Mouse (Mus musculus) heart, postnatal 0 days (tissue): ENCODE results near the gene Tex2. TPM values are rescaled to one million over a fixed set of nuclear protein-coding genes. Genes with fewer than 3 reads are reported as not detected.

ENCODE experiments used
- ATAC-seq: fragments of 200-750 bp; cut with Nextera tagmentation; 2 replicates; pipeline ENCODE4 v1.8.0; 2017; ENCODE audit warnings: low read depth, moderate number of reproducible peaks, moderate library complexity; ENCODE audit not compliant: insufficient read depth
- DNase-seq: peaks from one replicate; pipeline ENCODE4 v3.0.0-alpha.2; 2016; ENCODE audit warnings: low spot score
- H3K27ac ChIP-seq: fragments of 300-500 bp; sonication (generic); 2 replicates; pipeline ENCODE4 v1.5.1; 2014; ENCODE audit warnings: low read depth, mild to moderate bottlenecking
- H3K27me3 ChIP-seq: fragments of 300-500 bp; sonication (generic); 2 replicates; pipeline ENCODE4 v1.6.1; 2014; ENCODE audit warnings: low read length, mixed read lengths; ENCODE audit not compliant: control insufficient read depth, insufficient read depth
- H3K36me3 ChIP-seq: fragments of 300-500 bp; sonication (generic); replicated peaks from 2 replicates; pipeline ENCODE4 v1.6.1; 2014; ENCODE audit warnings: low read length, mixed read lengths; ENCODE audit not compliant: control insufficient read depth, insufficient read depth
- H3K4me1 ChIP-seq: fragments of 300-500 bp; sonication (generic); 2 replicates; pipeline ENCODE4 v1.6.1; 2014; ENCODE audit warnings: antibody characterized with exemption; ENCODE audit not compliant: control insufficient read depth, insufficient read depth
- H3K4me2 ChIP-seq: fragments of 300-500 bp; sonication (generic); 2 replicates; pipeline ENCODE4 v1.6.1; 2014; ENCODE audit warnings: low read depth, mild to moderate bottlenecking, low read length, moderate library complexity
- H3K4me3 ChIP-seq: fragments of 300-500 bp; sonication (generic); 2 replicates; pipeline ENCODE4 v1.5.1; 2014; ENCODE audit warnings: low read depth, low read length
- H3K9ac ChIP-seq: fragments of 300-500 bp; sonication (generic); replicated peaks from 2 replicates; pipeline ENCODE4 v1.6.1; 2014; ENCODE audit warnings: low read depth, low read length, mixed read lengths
- H3K9me3 ChIP-seq: fragments of 300-500 bp; sonication (generic); replicated peaks from 2 replicates; pipeline ENCODE4 v1.6.1; 2016; ENCODE audit warnings: low read length; ENCODE audit not compliant: control insufficient read depth
- CTCF ChIP-seq: IDR thresholded peaks from 2 replicates; pipeline ENCODE4 v1.5.1; 2016; ENCODE audit warnings: antibody characterized with exemption, control low read depth, low read depth
- EP300 ChIP-seq: IDR thresholded peaks from 2 replicates; pipeline ENCODE4 v1.6.1; 2016; ENCODE audit warnings: antibody characterized with exemption, low read depth
- WGBS: fragments of 180-500 bp; shearing (Covaris S2); extraction: QIAGEN DNeasy Blood & Tissue Kit; methylation state at CpG from one replicate; pipeline ENCODE4 v1.1.7; 2014; 5-methylcytosine and 5-hydroxymethylcytosine counted together
- polyA plus RNA-seq: library from polyadenylated mRNA; unstranded; fragments of >200 nt; fragmentation: Nextera tagmentation; extraction: Ambion mirVana; gene quantifications from 2 replicates; pipeline ENCODE4 v1.2.1, GENCODE M21; 2015
- total RNA-seq: library from RNA; depleted of rRNA; stranded (reverse); fragments of >200 nt; gene quantifications from 2 replicates; pipeline ENCODE4 v1.2.3, GENCODE M21; 2014; ENCODE audit warnings: low replicate concordance

Tex2 gene
- total and polyA plus RNA-seq, 2 experiments from 2014 or later: 14.0 to 37.4 TPM

DNA sequence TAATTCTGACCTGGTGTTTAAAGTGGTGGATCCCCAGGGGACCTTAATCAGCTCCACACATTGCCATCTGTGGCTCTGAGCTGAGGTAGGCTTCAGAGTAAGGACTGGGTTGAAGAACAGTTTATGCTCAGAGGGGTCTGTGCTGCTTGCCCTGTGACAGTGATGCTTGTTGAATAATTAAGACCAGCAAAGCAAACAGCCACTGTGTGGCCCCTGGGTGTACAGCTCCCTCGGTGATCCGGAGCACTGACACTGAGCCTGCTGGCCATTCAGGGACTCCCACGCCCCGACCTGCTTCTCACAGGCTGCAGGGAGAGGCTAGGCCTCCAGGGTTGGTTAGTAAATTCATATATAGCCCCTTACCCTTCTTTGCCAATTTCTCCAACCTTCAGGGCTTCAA, 93.7 kb downstream of the Tex2 start:
- Histone ChIP-seq H3K9ac (no peak overlapping the region), H3K9me3 (no peaks in the 10 kb centered on the region), H3K4me2 (no peak overlapping the region), H3K36me3 (peaks cover 10% of the 10 kb centered on the region; the same call in 1 of the 2 replicates), H3K4me3 (no peak overlapping the region), H3K4me1 (peaks cover 5% of the 10 kb centered on the region; the same call in 1 of the 2 replicates), H3K27me3 (no peaks in the 10 kb centered on the region), H3K27ac (no peak overlapping the region)
- 81% methylated on average over 4 of the region's 4 CpGs for WGBS
- ATAC-seq: no peak
- no peak for TF ChIP-seq EP300
- TF ChIP-seq CTCF: no peak
- no peak for DNase-seq

DNA sequence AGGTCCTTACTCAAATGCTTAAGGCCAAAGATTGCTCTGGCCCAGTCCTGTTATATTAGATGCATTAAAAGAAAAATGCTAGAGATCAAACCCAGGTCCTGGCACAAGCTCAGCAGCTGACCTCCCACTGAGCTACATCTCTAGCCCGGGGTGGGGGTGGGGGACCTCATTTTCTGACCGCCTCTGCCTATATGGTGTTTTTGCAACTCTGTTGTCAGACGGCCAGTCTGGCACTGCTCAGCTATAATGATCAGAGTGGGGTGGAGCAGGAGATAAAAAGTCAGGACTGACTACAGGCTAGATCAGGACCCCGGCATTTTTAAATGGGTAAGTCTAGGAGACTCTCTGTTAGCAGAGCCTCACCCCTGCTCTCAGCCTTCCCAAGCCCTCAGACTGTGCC, 94.8 kb downstream of the Tex2 start:
- Histone ChIP-seq H3K4me1 (peaks cover 5% of the 10 kb centered on the region; the same call in 1 of the 2 replicates), H3K4me3 (no peak overlapping the region), H3K9me3 (no peaks in the 10 kb centered on the region), H3K9ac (no peak overlapping the region), H3K36me3 (peaks cover 4% of the 10 kb centered on the region; the same call in 1 of the 2 replicates), H3K27me3 (no peaks in the 10 kb centered on the region), H3K27ac (no peak overlapping the region), H3K4me2 (no peak overlapping the region)
- WGBS: 46% methylated on average over 4 of the region's 4 CpGs
- DNase-seq (no peak), ATAC-seq (no peak)
- TF ChIP-seq CTCF (no peak), EP300 (no peak)

DNA sequence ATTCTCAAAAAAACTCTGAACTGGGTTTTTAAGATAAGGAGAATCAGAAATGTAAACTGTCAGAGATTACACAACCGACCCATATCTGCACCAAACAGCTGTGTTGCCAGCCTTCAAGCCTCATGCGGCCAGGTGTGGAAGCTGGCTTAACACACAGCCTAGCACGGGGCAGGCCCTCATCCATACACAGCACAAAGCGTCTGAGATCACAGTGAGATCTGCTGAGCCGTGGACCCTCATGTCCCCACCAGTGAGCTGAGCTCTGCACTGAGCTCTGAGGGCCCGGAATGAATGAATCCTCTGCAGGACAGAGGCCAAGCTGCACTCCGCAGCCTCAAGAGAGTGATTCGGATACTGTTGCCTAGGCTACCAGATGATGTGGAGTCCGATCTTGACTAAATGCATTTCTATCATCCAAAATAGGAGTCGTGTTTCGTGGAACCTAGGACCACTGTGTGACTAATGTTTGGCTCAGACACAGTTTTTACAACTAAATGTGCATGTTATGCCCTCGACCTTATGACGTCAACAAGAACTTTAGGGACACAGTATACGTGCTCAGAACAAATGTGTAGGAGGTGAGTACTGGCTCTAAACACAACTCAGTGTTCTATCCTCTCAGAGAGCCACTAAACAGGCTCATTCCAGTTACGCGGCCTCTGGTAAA, 98.0 kb downstream of the Tex2 start:
- no peaks in the 10 kb centered on the region for H3K9me3 ChIP-seq
- H3K27ac ChIP-seq: no peak overlapping the region
- no peaks in the 10 kb centered on the region for H3K27me3 ChIP-seq
- 72% methylated on average over 16 of the region's 16 CpGs for WGBS
- H3K9ac ChIP-seq: no peak overlapping the region
- DNase-seq (no peak), ATAC-seq (no peak; the same call in 1 of the 2 replicates)
- TF ChIP-seq CTCF: no peak
- no peak for TF ChIP-seq EP300
- H3K4me3 ChIP-seq: no peak overlapping the region
- no peaks in the 10 kb centered on the region for H3K4me1 ChIP-seq
- no peak overlapping the region for H3K4me2 ChIP-seq
- H3K36me3 ChIP-seq: peaks cover 11% of the 10 kb centered on the region

DNA sequence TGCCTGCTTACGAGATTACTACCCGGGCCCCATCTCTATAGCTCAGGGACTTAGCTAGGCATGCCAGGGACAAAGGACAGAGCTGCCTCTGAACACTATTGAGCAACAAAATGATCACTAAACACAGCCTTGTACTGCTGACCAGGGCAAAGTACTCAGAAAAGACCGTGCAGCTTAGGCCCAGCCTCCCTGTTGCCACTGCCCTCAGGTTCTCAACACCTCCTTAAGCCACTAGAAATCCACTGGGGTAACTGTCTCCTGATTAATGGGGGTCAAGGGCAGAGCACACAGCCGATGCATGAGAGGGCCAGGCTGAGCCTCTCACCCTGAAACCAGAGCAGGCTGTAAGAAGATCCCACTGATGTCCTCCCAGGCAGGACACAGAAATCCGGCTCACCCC, 98.8 kb downstream of the Tex2 start:
- H3K4me2 ChIP-seq: no peak overlapping the region
- H3K9me3 ChIP-seq: no peaks in the 10 kb centered on the region
- peaks cover 13% of the 10 kb centered on the region for H3K36me3 ChIP-seq
- no peak overlapping the region for H3K27ac ChIP-seq
- WGBS: 41% methylated on average over 5 of the region's 5 CpGs
- ATAC-seq (no peak), DNase-seq (no peak)
- H3K4me1 ChIP-seq: no peaks in the 10 kb centered on the region
- no peak overlapping the region for H3K9ac ChIP-seq
- no peak overlapping the region for H3K4me3 ChIP-seq
- TF ChIP-seq EP300 (no peak), CTCF (no peak)
- no peaks in the 10 kb centered on the region for H3K27me3 ChIP-seq

GRCm38 (mm10) chr11:106513166-106513565, 100.1 kb downstream of the Tex2 start:
- Histone ChIP-seq H3K9me3 (no peaks in the 10 kb centered on the region), H3K4me1 (no peaks in the 10 kb centered on the region), H3K4me2 (no peak overlapping the region), H3K9ac (no peak overlapping the region), H3K27me3 (no peaks in the 10 kb centered on the region), H3K4me3 (no peak overlapping the region), H3K27ac (no peak overlapping the region), H3K36me3 (peaks cover 20% of the 10 kb centered on the region)
- ATAC-seq (0 out of 2 replicates have a peak, but pooled peaks have one; percentile 46), DNase-seq (peak; percentile 73)
- 39% methylated on average over 2 of the region's 2 CpGs for WGBS
- TF ChIP-seq EP300 (no peak), CTCF (peak; percentile 74)

GRCm38 (mm10) chr11:106512006-106512390, 101.2 kb downstream of the Tex2 start:
- TF ChIP-seq EP300 (no peak), CTCF (no peak)
- 58% methylated on average over 7 of the region's 7 CpGs for WGBS
- no peaks in the 10 kb centered on the region for H3K9me3 ChIP-seq
- no peak overlapping the region for H3K4me3 ChIP-seq
- no peaks in the 10 kb centered on the region for H3K27me3 ChIP-seq
- H3K36me3 ChIP-seq: peaks cover 20% of the 10 kb centered on the region
- H3K9ac ChIP-seq: no peak overlapping the region
- DNase-seq (no peak), ATAC-seq (no peak)
- no peaks in the 10 kb centered on the region for H3K4me1 ChIP-seq
- no peak overlapping the region for H3K27ac ChIP-seq
- no peak overlapping the region for H3K4me2 ChIP-seq
